ENCODE assay signal across 11 mouse cellular contexts in the genomic region with DNA sequence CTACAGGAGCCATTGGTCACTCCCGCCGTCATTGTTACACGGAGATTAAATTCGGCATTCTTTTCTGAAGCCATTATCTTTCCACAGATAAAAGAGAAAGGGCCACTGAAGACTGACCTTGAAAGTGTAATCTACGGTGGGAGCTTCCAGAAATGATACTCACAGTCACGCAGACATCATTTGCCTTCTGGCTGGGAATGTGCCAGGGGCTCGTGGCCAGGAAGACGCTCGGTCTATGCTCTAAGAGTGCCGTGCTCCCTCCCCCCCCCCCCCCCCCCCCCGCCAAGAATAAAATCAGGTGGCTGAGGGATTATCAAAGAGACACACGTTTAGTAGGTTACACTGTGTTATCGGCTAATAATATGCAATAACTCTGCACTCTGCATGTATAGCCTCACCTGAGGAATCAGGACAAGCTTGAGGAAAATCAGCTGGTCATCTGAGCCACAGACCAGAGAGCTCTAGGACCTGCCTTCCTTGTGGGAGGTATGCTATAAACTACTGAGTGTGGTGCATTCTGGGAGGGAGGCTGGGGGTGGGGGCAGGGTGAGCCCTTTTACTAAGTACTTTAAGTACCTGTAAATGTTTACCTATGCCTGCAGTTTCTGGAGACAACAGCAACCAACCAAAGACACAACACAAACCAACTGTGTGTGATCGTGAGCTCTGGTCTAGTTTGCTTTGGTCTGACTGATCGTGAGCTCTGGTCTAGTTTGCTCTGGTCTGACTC.
DNase-seq lines count a peak whose midpoint lies in the region; ATAC-seq lines count a peak whose summit lies in the region.
"Had no signal": no experiment of that assay in that cellular context is flagged by ENCODE, and none has a peak within 500 bp of the region (broad histone marks: within the 10 kb centered on the region; RNA-seq: fewer than 3 reads in every experiment).

No protein-coding gene starts in this region.

- H3K4me1 ChIP-seq in limb, embryonic 13.5 days: peaks cover 16% of the 10 kb centered on the region

- H3K4me2 ChIP-seq in limb, embryonic 13.5 days (replicated peaks): peak overlapping the region; percentile 16; the same call in 1 of the 2 replicates
- H3K4me2 ChIP-seq: forebrain, embryonic 15.5 days; heart, embryonic 11.5 days had no signal

- H3K4me3 ChIP-seq in limb, embryonic 13.5 days: no peak overlapping the region
- H3K4me3 ChIP-seq: forebrain, embryonic 15.5 days; gastrocnemius, adult 2 months had no signal

- no peak overlapping the region for H3K9ac ChIP-seq in limb, embryonic 13.5 days
- H3K9ac ChIP-seq: forebrain, embryonic 15.5 days had no signal

- 85% methylated on average over 14 of the region's 15 CpGs for WGBS in limb, embryonic 13.5 days

- DNase-seq in kidney, adult 11 months: peak; percentile 46
- DNase-seq in kidney, adult 18-20 months: no peak
- peak; percentile 70 for DNase-seq in R1 (ENCODE audit: low read depth, low spot score)
- peak; percentile 31 to 53 for DNase-seq in kidney, adult 8-10 months
- DNase-seq in layer of hippocampus, postnatal 25 days (ENCODE audit: extremely low spot score in 1 of 2, low spot score in 1 of 2): no peak
- DNase-seq in embryo, embryonic 9.5 days (ENCODE audit: extremely low spot score): no peak
- no peak for DNase-seq in left cerebral cortex, adult 18-20 months (ENCODE audit: low spot score in 2 of 2)
- DNase-seq: gastrocnemius, adult 2 months had no signal

- H3K9me3 ChIP-seq in limb, embryonic 13.5 days: no peaks in the 10 kb centered on the region
- H3K9me3 ChIP-seq: forebrain, embryonic 15.5 days had no signal

- 0 out of 2 replicates have a peak, but pooled peaks cover 8% of the 10 kb centered on the region for H3K36me3 ChIP-seq in limb, embryonic 13.5 days

- H3K27me3 ChIP-seq in limb, embryonic 13.5 days: no peaks in the 10 kb centered on the region
- H3K27me3 ChIP-seq: forebrain, embryonic 15.5 days had no signal

- no peak for ATAC-seq in limb, embryonic 13.5 days (ENCODE audit: low FRiP score, low read depth)
- ATAC-seq: forebrain, embryonic 15.5 days had no signal

- no peak overlapping the region for H3K27ac ChIP-seq in limb, embryonic 13.5 days
- H3K27ac ChIP-seq: forebrain, embryonic 15.5 days; gastrocnemius, adult 2 months had no signal

Comparison
In these comparisons a context has a peak if more than half of its experiments do, and no peak if none do; other contexts are left out.
1. DNase-seq: peak in kidney, adult 11 months (single experiment), R1 (single experiment) and kidney, adult 8-10 months (2 of 2); none in kidney, adult 18-20 months (single experiment), layer of hippocampus, postnatal 25 days (0 of 2), embryo, embryonic 9.5 days (single experiment) and left cerebral cortex, adult 18-20 months (0 of 2).